Mouse (Mus musculus): ENCODE results near the gene Prcp. TPM values are rescaled to one million over a fixed set of nuclear protein-coding genes. Genes with fewer than 3 reads are reported as not detected.
"Not testable (repeated sequence)": the region's sequence is repeated elsewhere in the genome, so short reads cannot be mapped to it uniquely, and the experiment has no call there.

The Prcp gene
- polyA plus RNA-seq, 1 experiment = 9.9 TPM

- Histone ChIP-seq H3K4me1 (ENCODE audit: control insufficient read depth, insufficient read depth, low read length) (no peaks in the 10 kb centered on the region), H3K27me3 (ENCODE audit: control insufficient read depth, insufficient read depth, low read length) (no peaks in the 10 kb centered on the region), H3K27ac (ENCODE audit: insufficient read depth, low read length) (no peak overlapping the region), H3K4me3 (replicated peaks; ENCODE audit: insufficient read depth, low read depth, low read length) (no peak overlapping the region)
- DNase-seq = peak; percentile 39 to 42
- 62% methylated on average over 10 of the region's 10 CpGs for WGBS
- TF ChIP-seq CTCF (IDR thresholded peaks at IDR 0.05; ENCODE audit: borderline replicate concordance, insufficient read depth, low read depth, low read length) (peak; percentile 78), POLR2A (IDR thresholded peaks at IDR 0.05; ENCODE audit: borderline replicate concordance, insufficient read depth, low read length) (no peak)
Measured at GRCm38 (mm10) chr7:92967381-92968127, 93.3 kb downstream of the Prcp start.

GRCm38 (mm10) chr7:92977429-92977828, 103.2 kb downstream of the Prcp start:
- WGBS = 83% methylated on average over 3 of the region's 3 CpGs
- Histone ChIP-seq H3K27me3 (ENCODE audit: control insufficient read depth, insufficient read depth, low read length) (no peaks in the 10 kb centered on the region), H3K4me1 (ENCODE audit: control insufficient read depth, insufficient read depth, low read length) (no peaks in the 10 kb centered on the region), H3K27ac (ENCODE audit: insufficient read depth, low read length) (no peak overlapping the region), H3K4me3 (replicated peaks; ENCODE audit: insufficient read depth, low read depth, low read length) (no peak overlapping the region)
- DNase-seq = no peak
- no peak for TF ChIP-seq CTCF (IDR thresholded peaks at IDR 0.05; ENCODE audit: borderline replicate concordance, insufficient read depth, low read depth, low read length)
- TF ChIP-seq POLR2A (IDR thresholded peaks at IDR 0.05; ENCODE audit: borderline replicate concordance, insufficient read depth, low read length) = no peak

- Histone ChIP-seq H3K4me3 (replicated peaks; ENCODE audit: insufficient read depth, low read depth, low read length) (no peak overlapping the region), H3K4me1 (ENCODE audit: control insufficient read depth, insufficient read depth, low read length) (no peaks in the 10 kb centered on the region), H3K27ac (ENCODE audit: insufficient read depth, low read length) (no peak overlapping the region), H3K27me3 (ENCODE audit: control insufficient read depth, insufficient read depth, low read length) (no peaks in the 10 kb centered on the region)
- WGBS = 89% methylated on average over 4 of the region's 4 CpGs
- no peak for DNase-seq
- TF ChIP-seq CTCF (IDR thresholded peaks at IDR 0.05; ENCODE audit: borderline replicate concordance, insufficient read depth, low read depth, low read length) (no peak), POLR2A (IDR thresholded peaks at IDR 0.05; ENCODE audit: borderline replicate concordance, insufficient read depth, low read length) (no peak)
Measured at GRCm38 (mm10) chr7:92978225-92978624, 104.0 kb downstream of the Prcp start.

- not testable (repeated sequence) for H3K4me3 ChIP-seq (replicated peaks; ENCODE audit: insufficient read depth, low read depth, low read length); H3K4me1 ChIP-seq (ENCODE audit: control insufficient read depth, insufficient read depth, low read length); DNase-seq; H3K27ac ChIP-seq (ENCODE audit: insufficient read depth, low read length); H3K27me3 ChIP-seq (ENCODE audit: control insufficient read depth, insufficient read depth, low read length)
- WGBS = 71% methylated on average over 7 of the region's 7 CpGs
Measured at GRCm38 (mm10) chr7:92978720-92979119, 104.5 kb downstream of the Prcp start.

GRCm38 (mm10) chr7:92980741-92981140, 106.5 kb downstream of the Prcp start:
- Histone ChIP-seq H3K27me3 (ENCODE audit: control insufficient read depth, insufficient read depth, low read length) (no peaks in the 10 kb centered on the region), H3K27ac (ENCODE audit: insufficient read depth, low read length) (no peak overlapping the region), H3K4me1 (ENCODE audit: control insufficient read depth, insufficient read depth, low read length) (peaks cover 3% of the 10 kb centered on the region; the same call in 1 of the 2 replicates), H3K4me3 (replicated peaks; ENCODE audit: insufficient read depth, low read depth, low read length) (no peak overlapping the region)
- DNase-seq = no peak
- TF ChIP-seq CTCF (IDR thresholded peaks at IDR 0.05; ENCODE audit: borderline replicate concordance, insufficient read depth, low read depth, low read length) (no peak), POLR2A (IDR thresholded peaks at IDR 0.05; ENCODE audit: borderline replicate concordance, insufficient read depth, low read length) (no peak)
- 40% methylated on average over 2 of the region's 2 CpGs for WGBS

- DNase-seq = peak in 1 of 2 experiments; percentile 25
- H3K4me1 ChIP-seq (ENCODE audit: control insufficient read depth, insufficient read depth, low read length) = peaks cover 3% of the 10 kb centered on the region; the same call in 1 of the 2 replicates
- H3K27me3 ChIP-seq (ENCODE audit: control insufficient read depth, insufficient read depth, low read length) = no peaks in the 10 kb centered on the region
- H3K4me3 ChIP-seq (replicated peaks; ENCODE audit: insufficient read depth, low read depth, low read length) = no peak overlapping the region
- WGBS = 40% methylated on average over 2 of the region's 2 CpGs
- no peak overlapping the region for H3K27ac ChIP-seq (ENCODE audit: insufficient read depth, low read length)
- no peak for TF ChIP-seq CTCF (IDR thresholded peaks at IDR 0.05; ENCODE audit: borderline replicate concordance, insufficient read depth, low read depth, low read length)
- TF ChIP-seq POLR2A (IDR thresholded peaks at IDR 0.05; ENCODE audit: borderline replicate concordance, insufficient read depth, low read length) = no peak
Measured at GRCm38 (mm10) chr7:92981864-92982263, 107.6 kb downstream of the Prcp start.

Other genes starting within 250 kb of the Prcp start
- gene Ankrd42, start 237.3 kb upstream of the Prcp start, polyA plus RNA-seq (2012; rRNA removed) = 8.1 and 9.3 TPM in 2 replicates
- 34.9 and 37.7 TPM in 2 replicates for gene Pcf11, start 204.5 kb upstream of the Prcp start, polyA plus RNA-seq (2012; rRNA removed)
- gene Rab30, start 132.9 kb upstream of the Prcp start, polyA plus RNA-seq (2012; rRNA removed) = 20.8 and 23.0 TPM in 2 replicates
- gene Ddias, start 223 bp upstream of the Prcp start, polyA plus RNA-seq (2012; rRNA removed) = 0.20 and 0.21 TPM in 2 replicates
- 35.8 and 37.6 TPM in 2 replicates for gene Fam181b, start 205.4 kb downstream of the Prcp start, polyA plus RNA-seq (2012; rRNA removed)